Mouse (Mus musculus): Measurements from ENCODE around the gene Otx1. TPM values are rescaled to one million over a fixed set of nuclear protein-coding genes. Genes with fewer than 3 reads are reported as not detected.
A peak's percentile ranks its signal among the peaks of the same experiment; 100 is the strongest.

The Otx1 gene
- polyA plus RNA-seq, 1 experiment from 2014 or later = 0.51 TPM

GRCm38 (mm10) chr11:21995534-21996324, 7.0 kb downstream of the Otx1 start:
- no peak overlapping the region for H3K27ac ChIP-seq (ENCODE audit: low read depth, low read length)
- 0 out of 2 replicates have a peak overlapping the region, but pooled peaks have one; percentile 49 for H3K4me2 ChIP-seq (ENCODE audit: low read length)
- H3K9ac ChIP-seq (ENCODE audit: low read depth, low read length) = no peak overlapping the region
- no peak for ATAC-seq
- H3K36me3 ChIP-seq (ENCODE audit: control insufficient read depth, insufficient read depth, low read length) = no peaks in the 10 kb centered on the region
- H3K27me3 ChIP-seq (replicated peaks; ENCODE audit: control insufficient read depth, insufficient read depth, low read length) = peaks cover 47% of the 10 kb centered on the region
- no peak overlapping the region for H3K4me3 ChIP-seq (ENCODE audit: low read length)
- H3K9me3 ChIP-seq (ENCODE audit: control insufficient read depth, low read length) = peaks cover 2% of the 10 kb centered on the region
- 3% methylated on average over 27 of the region's 27 CpGs for WGBS
- H3K4me1 ChIP-seq (ENCODE audit: control insufficient read depth, insufficient read depth, low read depth, low read length) = peaks cover 10% of the 10 kb centered on the region; the same call in 1 of the 2 replicates

- 2% methylated on average over 34 of the region's 34 CpGs for WGBS
- Histone ChIP-seq H3K9ac (ENCODE audit: low read depth, low read length) (no peak overlapping the region), H3K27me3 (replicated peaks; ENCODE audit: control insufficient read depth, insufficient read depth, low read length) (peaks cover 44% of the 10 kb centered on the region), H3K4me3 (ENCODE audit: low read length) (no peak overlapping the region), H3K27ac (ENCODE audit: low read depth, low read length) (no peak overlapping the region), H3K4me2 (ENCODE audit: low read length) (no peak overlapping the region), H3K9me3 (ENCODE audit: control insufficient read depth, low read length) (peaks cover 2% of the 10 kb centered on the region), H3K36me3 (ENCODE audit: control insufficient read depth, insufficient read depth, low read length) (no peaks in the 10 kb centered on the region), H3K4me1 (ENCODE audit: control insufficient read depth, insufficient read depth, low read depth, low read length) (peaks cover 10% of the 10 kb centered on the region; the same call in 1 of the 2 replicates)
- ATAC-seq = no peak
Observed at GRCm38 (mm10) chr11:21994377-21995370, 8.0 kb downstream of the Otx1 start.

- ATAC-seq = 0 out of 2 replicates have a peak, but pooled peaks have one; percentile 6
- Histone ChIP-seq H3K9me3 (ENCODE audit: control insufficient read depth, low read length) (peaks cover 2% of the 10 kb centered on the region), H3K4me3 (ENCODE audit: low read length) (no peak overlapping the region; the same call in 1 of the 2 replicates), H3K9ac (ENCODE audit: low read depth, low read length) (no peak overlapping the region), H3K27ac (ENCODE audit: low read depth, low read length) (no peak overlapping the region), H3K4me1 (ENCODE audit: control insufficient read depth, insufficient read depth, low read depth, low read length) (peaks cover 10% of the 10 kb centered on the region; the same call in 1 of the 2 replicates), H3K4me2 (ENCODE audit: low read length) (no peak overlapping the region; the same call in 1 of the 2 replicates), H3K36me3 (ENCODE audit: control insufficient read depth, insufficient read depth, low read length) (no peaks in the 10 kb centered on the region), H3K27me3 (replicated peaks; ENCODE audit: control insufficient read depth, insufficient read depth, low read length) (peaks cover 41% of the 10 kb centered on the region)
- under 1% methylated on average over 44 of the region's 47 CpGs for WGBS
Observed at GRCm38 (mm10) chr11:21993597-21994376, 8.9 kb downstream of the Otx1 start.

GRCm38 (mm10) chr11:21992761-21993596, 9.7 kb downstream of the Otx1 start:
- WGBS = 2% methylated on average over 77 of the region's 96 CpGs
- Histone ChIP-seq H3K4me1 (ENCODE audit: control insufficient read depth, insufficient read depth, low read depth, low read length) (peaks cover 10% of the 10 kb centered on the region; the same call in 1 of the 2 replicates), H3K9ac (ENCODE audit: low read depth, low read length) (no peak overlapping the region), H3K27ac (ENCODE audit: low read depth, low read length) (no peak overlapping the region), H3K4me3 (ENCODE audit: low read length) (no peak overlapping the region; the same call in 1 of the 2 replicates), H3K36me3 (ENCODE audit: control insufficient read depth, insufficient read depth, low read length) (no peaks in the 10 kb centered on the region), H3K27me3 (replicated peaks; ENCODE audit: control insufficient read depth, insufficient read depth, low read length) (peaks cover 37% of the 10 kb centered on the region), H3K9me3 (ENCODE audit: control insufficient read depth, low read length) (peaks cover 2% of the 10 kb centered on the region), H3K4me2 (ENCODE audit: low read length) (no peak overlapping the region; the same call in 1 of the 2 replicates)
- 0 out of 2 replicates have a peak, but pooled peaks have one; percentile 15 for ATAC-seq

- no peak for ATAC-seq
- no peaks in the 10 kb centered on the region for H3K36me3 ChIP-seq (ENCODE audit: control insufficient read depth, insufficient read depth, low read length)
- no peaks in the 10 kb centered on the region; the same call in 1 of the 2 replicates for H3K4me1 ChIP-seq (ENCODE audit: control insufficient read depth, insufficient read depth, low read depth, low read length)
- no peak overlapping the region for H3K4me3 ChIP-seq (ENCODE audit: low read length)
- no peak overlapping the region for H3K27ac ChIP-seq (ENCODE audit: low read depth, low read length)
- no peak overlapping the region for H3K9ac ChIP-seq (ENCODE audit: low read depth, low read length)
- H3K27me3 ChIP-seq (replicated peaks; ENCODE audit: control insufficient read depth, insufficient read depth, low read length) = peaks cover 36% of the 10 kb centered on the region
- no peak overlapping the region for H3K4me2 ChIP-seq (ENCODE audit: low read length)
- H3K9me3 ChIP-seq (ENCODE audit: control insufficient read depth, low read length) = peaks cover 2% of the 10 kb centered on the region
- 68% methylated on average over 1 of the region's 1 CpGs for WGBS
Observed at GRCm38 (mm10) chr11:21988398-21988946, 14.2 kb downstream of the Otx1 start.

GRCm38 (mm10) chr11:21985118-21985517, 17.6 kb downstream of the Otx1 start:
- Histone ChIP-seq H3K9ac (ENCODE audit: low read depth, low read length) (no peak overlapping the region), H3K27me3 (replicated peaks; ENCODE audit: control insufficient read depth, insufficient read depth, low read length) (peaks cover 23% of the 10 kb centered on the region), H3K27ac (ENCODE audit: low read depth, low read length) (no peak overlapping the region), H3K36me3 (ENCODE audit: control insufficient read depth, insufficient read depth, low read length) (no peaks in the 10 kb centered on the region), H3K9me3 (ENCODE audit: control insufficient read depth, low read length) (no peaks in the 10 kb centered on the region), H3K4me1 (ENCODE audit: control insufficient read depth, insufficient read depth, low read depth, low read length) (no peaks in the 10 kb centered on the region), H3K4me3 (ENCODE audit: low read length) (no peak overlapping the region), H3K4me2 (ENCODE audit: low read length) (no peak overlapping the region)
- ATAC-seq = no peak
- WGBS = 66% methylated on average over 1 of the region's 1 CpGs

- ATAC-seq = no peak
Observed at GRCm38 (mm10) chr11:21974005-21974531, 28.6 kb downstream of the Otx1 start.

More at GRCm38 (mm10) chr11:21974005-21974531, 28.6 kb downstream of the Otx1 start:
- Histone ChIP-seq H3K4me2 (ENCODE audit: low read length) (no peak overlapping the region), H3K9me3 (ENCODE audit: control insufficient read depth, low read length) (no peaks in the 10 kb centered on the region), H3K27me3 (replicated peaks; ENCODE audit: control insufficient read depth, insufficient read depth, low read length) (no peaks in the 10 kb centered on the region), H3K4me1 (ENCODE audit: control insufficient read depth, insufficient read depth, low read depth, low read length) (no peaks in the 10 kb centered on the region), H3K9ac (ENCODE audit: low read depth, low read length) (no peak overlapping the region), H3K4me3 (ENCODE audit: low read length) (no peak overlapping the region), H3K36me3 (ENCODE audit: control insufficient read depth, insufficient read depth, low read length) (no peaks in the 10 kb centered on the region), H3K27ac (ENCODE audit: low read depth, low read length) (no peak overlapping the region)
- WGBS = 77% methylated on average over 5 of the region's 5 CpGs

Data from hindbrain, embryonic 16.5 days (tissue).